In genomic region chr5:24973672-24974225, GRCm38 (mm10) we compare ENCODE assay signal across 17 mouse cellular contexts.
A peak's percentile ranks its signal among the peaks of the same experiment; 100 is the strongest.
DNase-seq lines count a peak whose midpoint lies in the region; ATAC-seq and TF ChIP-seq lines count a peak whose summit lies in the region.
"Had no signal": no experiment of that assay in that cellular context is flagged by ENCODE, and none has a peak within 500 bp of the region (broad histone marks: within the 10 kb centered on the region; RNA-seq: fewer than 3 reads in every experiment).

No protein-coding gene starts in this region.

- TF ChIP-seq CTCF in gastrocnemius, adult 2 months (IDR thresholded peaks at IDR 0.05), result no peak
- no peak for TF ChIP-seq CTCF in heart, postnatal 0 days (IDR thresholded peaks at IDR 0.05; ENCODE audit: low read depth)
- TF ChIP-seq CTCF in stomach, postnatal 0 days (IDR thresholded peaks at IDR 0.05; ENCODE audit: low read depth), result no peak

- no peaks in the 10 kb centered on the region for H3K9me3 ChIP-seq in heart, postnatal 0 days (replicated peaks; ENCODE audit: control insufficient read depth, low read length)
- H3K9me3 ChIP-seq in heart, embryonic 11.5 days (replicated peaks; ENCODE audit: control insufficient read depth, low read length), result no peaks in the 10 kb centered on the region
- no peaks in the 10 kb centered on the region for H3K9me3 ChIP-seq in stomach, postnatal 0 days (ENCODE audit: control insufficient read depth, low read length)
- H3K9me3 ChIP-seq: hindbrain, embryonic 12.5 days; limb, embryonic 10.5 days; megakaryocyte, embryonic 14.5 days; midbrain, embryonic 15.5 days had no signal

- 74% methylated on average over 9 of the region's 9 CpGs for WGBS in heart, postnatal 0 days
- 80% methylated on average over 9 of the region's 9 CpGs for WGBS in heart, embryonic 11.5 days (ENCODE audit: insufficient replicate concordance)
- 81% methylated on average over 9 of the region's 9 CpGs for WGBS in stomach, postnatal 0 days

- H3K27me3 ChIP-seq in heart, postnatal 0 days (ENCODE audit: control insufficient read depth, insufficient read depth, low read length), result no peaks in the 10 kb centered on the region
- peaks cover 8% of the 10 kb centered on the region for H3K27me3 ChIP-seq in heart, embryonic 11.5 days (ENCODE audit: control insufficient read depth, insufficient read depth, low read length)
- H3K27me3 ChIP-seq in stomach, postnatal 0 days (ENCODE audit: control insufficient read depth, insufficient read depth, low read length), result no peaks in the 10 kb centered on the region
- H3K27me3 ChIP-seq: hindbrain, embryonic 12.5 days; midbrain, embryonic 15.5 days had no signal

- intact Hi-C loops in gastrocnemius, adult 2 months (cut with DNase I), result loop anchor here (2.0 kb wide), 1 partner anchor 65 kb away; no protein-coding TSS in a partner anchor
- intact Hi-C loops in gastrocnemius, postnatal 36 days (cut with DNase I), result no loop called here

- H3K4me3 ChIP-seq in gastrocnemius, adult 2 months, result peak overlapping the region; percentile 21; the same call in 1 of the 2 replicates
- H3K4me3 ChIP-seq in heart, postnatal 0 days (ENCODE audit: low read depth, low read length), result no peak overlapping the region
- H3K4me3 ChIP-seq in heart, embryonic 11.5 days (ENCODE audit: low read depth, low read length), result no peak overlapping the region
- H3K4me3 ChIP-seq in stomach, postnatal 0 days (ENCODE audit: low read depth, low read length), result no peak overlapping the region
- H3K4me3 ChIP-seq: hindbrain, embryonic 12.5 days; left cerebral cortex, adult 2 months; limb, embryonic 10.5 days; megakaryocyte, embryonic 14.5 days; midbrain, embryonic 15.5 days had no signal

- no peaks in the 10 kb centered on the region for H3K36me3 ChIP-seq in heart, postnatal 0 days (replicated peaks; ENCODE audit: control insufficient read depth, insufficient read depth, low read length)
- no peaks in the 10 kb centered on the region for H3K36me3 ChIP-seq in heart, embryonic 11.5 days (ENCODE audit: control insufficient read depth, insufficient read depth, low read length)
- no peaks in the 10 kb centered on the region for H3K36me3 ChIP-seq in stomach, postnatal 0 days (ENCODE audit: control insufficient read depth, insufficient read depth, low read length)
- H3K36me3 ChIP-seq: hindbrain, embryonic 12.5 days; limb, embryonic 10.5 days; midbrain, embryonic 15.5 days had no signal

- 0 out of 2 replicates have a peak overlapping the region, but pooled peaks have one; percentile 13 for H3K4me2 ChIP-seq in heart, postnatal 0 days (ENCODE audit: low read depth, low read length)
- H3K4me2 ChIP-seq in heart, embryonic 11.5 days, result no peak overlapping the region
- H3K4me2 ChIP-seq in stomach, postnatal 0 days (replicated peaks; ENCODE audit: low read depth), result no peak overlapping the region
- H3K4me2 ChIP-seq: hindbrain, embryonic 12.5 days; midbrain, embryonic 15.5 days had no signal

- no peak for TF ChIP-seq EP300 in heart, postnatal 0 days (IDR thresholded peaks at IDR 0.05; ENCODE audit: low read depth)
- TF ChIP-seq EP300 in stomach, postnatal 0 days (optimal IDR thresholded peaks at IDR 0.05), result no peak

- H3K4me1 ChIP-seq in heart, postnatal 0 days (ENCODE audit: control insufficient read depth, insufficient read depth), result peaks cover 52% of the 10 kb centered on the region
- H3K4me1 ChIP-seq in heart, embryonic 11.5 days (ENCODE audit: control insufficient read depth, insufficient read depth, low read length), result peaks cover 50% of the 10 kb centered on the region
- H3K4me1 ChIP-seq in stomach, postnatal 0 days (replicated peaks; ENCODE audit: control insufficient read depth, insufficient read depth), result peaks cover 2% of the 10 kb centered on the region

- ATAC-seq in heart, postnatal 0 days (ENCODE audit: insufficient read depth, low read depth), result no peak
- ATAC-seq in heart, embryonic 11.5 days (replicated peaks; ENCODE audit: insufficient number of reproducible peaks, low FRiP score, low TSS enrichment), result no peak
- ATAC-seq in stomach, postnatal 0 days (ENCODE audit: low FRiP score, low TSS enrichment), result no peak
- ATAC-seq: forebrain, embryonic 16.5 days; midbrain, embryonic 15.5 days had no signal

- H3K9ac ChIP-seq in heart, postnatal 0 days (replicated peaks; ENCODE audit: low read depth, low read length), result no peak overlapping the region
- no peak overlapping the region for H3K9ac ChIP-seq in heart, embryonic 11.5 days (ENCODE audit: low read depth, low read length)
- peak overlapping the region; percentile 43; the same call in 1 of the 2 replicates for H3K9ac ChIP-seq in stomach, postnatal 0 days (ENCODE audit: low read length)
- H3K9ac ChIP-seq: hindbrain, embryonic 12.5 days; liver, postnatal 0 days; midbrain, embryonic 15.5 days had no signal

- no peak for DNase-seq in gastrocnemius, adult 2 months
- DNase-seq in gastrocnemius, postnatal 36 days, result no peak
- DNase-seq in heart, postnatal 0 days (ENCODE audit: low spot score), result no peak
- peak; percentile 9 for DNase-seq in NIH3T3 (ENCODE audit: low read depth)
- no peak for DNase-seq in stomach, postnatal 0 days (ENCODE audit: low spot score)
- no peak for DNase-seq in adrenal gland, postnatal 25 days
- no peak for DNase-seq in right cerebral cortex, postnatal 10 days (ENCODE audit: low spot score in 2 of 2)
- DNase-seq: layer of hippocampus, adult 9-11 months; right cerebral cortex, postnatal 4 days had no signal

- H3K27ac ChIP-seq in gastrocnemius, adult 2 months, result peak overlapping the region; percentile 53; the same call in 1 of the 2 replicates
- H3K27ac ChIP-seq in heart, postnatal 0 days (ENCODE audit: low read depth), result peak overlapping the region; percentile 71
- no peak overlapping the region for H3K27ac ChIP-seq in heart, embryonic 11.5 days (ENCODE audit: low read depth, low read length)
- H3K27ac ChIP-seq in stomach, postnatal 0 days (replicated peaks), result 0 out of 2 replicates have a peak overlapping the region, but pooled peaks have one; percentile 18
- H3K27ac ChIP-seq: hindbrain, embryonic 12.5 days; left cerebral cortex, adult 2 months; limb, embryonic 10.5 days; midbrain, embryonic 15.5 days had no signal
